Mouse (Mus musculus) heart, adult 2 months (tissue): ENCODE measurements around the gene Hdac9. TPM values are rescaled to one million over a fixed set of nuclear protein-coding genes. Genes with fewer than 3 reads are reported as not detected.

ENCODE experiments used
- DNase-seq, 2 experiments: peaks; one replicate each; pipeline ENCODE4 v3.0.0; 2021
- H3K27ac ChIP-seq: fragments of 200-600 bp; 2 replicates; pipeline ENCODE4 v1.8.1; 2022
- H3K27me3 ChIP-seq: fragments of 200-500 bp; 2 replicates; pipeline ENCODE4 v1.6.1; 2012; ENCODE audit warnings: mild to moderate bottlenecking, low read length, inconsistent platforms, mixed read lengths; ENCODE audit not compliant: control insufficient read depth, insufficient read depth
- H3K36me3 ChIP-seq: fragments of 200-500 bp; 2 replicates; pipeline ENCODE4 v1.6.1; 2012; ENCODE audit warnings: low read length, inconsistent platforms; ENCODE audit not compliant: control insufficient read depth, insufficient read depth
- H3K4me1 ChIP-seq: fragments of 200-500 bp; 2 replicates; pipeline ENCODE4 v1.6.1; 2011; ENCODE audit warnings: low read length; ENCODE audit not compliant: control insufficient read depth, insufficient read depth
- H3K4me3 ChIP-seq: fragments of 200-600 bp; 2 replicates; pipeline ENCODE4 v1.8.1; 2022
- H3K79me2 ChIP-seq: fragments of 200-500 bp; replicated peaks from 2 replicates; pipeline ENCODE4 v1.6.1; 2012; ENCODE audit warnings: mild to moderate bottlenecking, inconsistent platforms, low read length, moderate library complexity, mixed read lengths; ENCODE audit not compliant: control insufficient read depth, insufficient read depth
- H3K9ac ChIP-seq: fragments of 200-500 bp; 2 replicates; pipeline ENCODE4 v1.6.1; 2012; ENCODE audit warnings: low read depth, mild to moderate bottlenecking, control low read depth, inconsistent platforms, low read length, mixed read lengths
- CTCF ChIP-seq: fragments of 200-600 bp; IDR thresholded peaks from 2 replicates; pipeline ENCODE4 v1.8.1; 2022; ENCODE audit warnings: antibody characterized with exemption, mild to moderate bottlenecking, moderate library complexity
- EP300 ChIP-seq: fragments of 200-500 bp; IDR thresholded peaks from 2 replicates; pipeline ENCODE4 v1.6.1; 2011; ENCODE audit warnings: low read depth, low read length, control low read depth; ENCODE audit not compliant: insufficient read depth
- POLR2A ChIP-seq: fragments of 200-500 bp; IDR thresholded peaks from 2 replicates; pipeline ENCODE4 v1.6.1; 2011; ENCODE audit warnings: mild to moderate bottlenecking, low read depth, low read length, control low read depth; ENCODE audit not compliant: insufficient read depth
- WGBS: fragments of 180-500 bp; shearing (Covaris S2); methylation state at CpG from one replicate; pipeline ENCODE4 v1.1.7; 2018; 5-methylcytosine and 5-hydroxymethylcytosine counted together
- intact Hi-C: fragments of 180-260 bp; cut with DNase I; formaldehyde crosslinking; loops from one replicate; pipeline ENCODE4 v1.15.1; 2025
- polyA plus RNA-seq: library from polyadenylated mRNA; depleted of rRNA; stranded (reverse); fragments of >200 nt; gene quantifications from 2 replicates; pipeline ENCODE4 v1.2.3, GENCODE M21; 2012
- total RNA-seq, 2 experiments: library from RNA; stranded (reverse); gene quantifications; 2 replicates each; pipeline ENCODE4 v1.2.3; 2021

Gene Hdac9
- total and polyA plus RNA-seq, 3 experiments, result 10.8 to 19.9 (median 18.8) TPM

GRCm38 (mm10) chr12:34791213-34792112 lies 125.4 kb downstream of the Hdac9 start:
- Histone ChIP-seq H3K4me3 (no peak overlapping the region), H3K36me3 (peaks cover 3% of the 10 kb centered on the region), H3K9ac (no peak overlapping the region), H3K27ac (no peak overlapping the region), H3K27me3 (no peaks in the 10 kb centered on the region), H3K79me2 (no peaks in the 10 kb centered on the region), H3K4me1 (no peaks in the 10 kb centered on the region; the same call in none of the 2 replicates)
- TF ChIP-seq EP300 (no peak), CTCF (no peak), POLR2A (no peak)
- no peak for DNase-seq
- WGBS, result 91% methylated on average over 10 of the region's 10 CpGs
- intact Hi-C loops, result no loop called here

GRCm38 (mm10) chr12:34789031-34789982 lies 127.6 kb downstream of the Hdac9 start:
- Histone ChIP-seq H3K79me2 (no peaks in the 10 kb centered on the region), H3K36me3 (no peaks in the 10 kb centered on the region), H3K4me3 (no peak overlapping the region), H3K4me1 (peaks cover 2% of the 10 kb centered on the region), H3K9ac (no peak overlapping the region), H3K27ac (no peak overlapping the region), H3K27me3 (no peaks in the 10 kb centered on the region)
- DNase-seq, result peak in 1 of 2 experiments; percentile 10
- 76% methylated on average over 10 of the region's 10 CpGs for WGBS
- intact Hi-C loops, result no loop called here
- TF ChIP-seq EP300, result no peak
- TF ChIP-seq POLR2A, result no peak

GRCm38 (mm10) chr12:34787380-34787779 lies 129.5 kb downstream of the Hdac9 start:
- no peak for TF ChIP-seq EP300
- TF ChIP-seq CTCF, result no peak
- TF ChIP-seq POLR2A, result no peak
- H3K27me3 ChIP-seq, result no peaks in the 10 kb centered on the region

GRCm38 (mm10) chr12:34783574-34783973 lies 133.3 kb downstream of the Hdac9 start:
- H3K79me2 ChIP-seq, result no peaks in the 10 kb centered on the region
- intact Hi-C loops, result no loop called here
- H3K27ac ChIP-seq, result no peak overlapping the region
- 62% methylated on average over 6 of the region's 6 CpGs for WGBS
- peaks cover 4% of the 10 kb centered on the region for H3K4me1 ChIP-seq
- H3K4me3 ChIP-seq, result no peak overlapping the region
- DNase-seq, result peak in 1 of 2 experiments; percentile 22
- H3K27me3 ChIP-seq, result no peaks in the 10 kb centered on the region
- TF ChIP-seq CTCF, result no peak
- no peak for TF ChIP-seq EP300
- TF ChIP-seq POLR2A, result no peak
- H3K9ac ChIP-seq, result no peak overlapping the region
- H3K36me3 ChIP-seq, result no peaks in the 10 kb centered on the region; the same call in 1 of the 2 replicates

More at GRCm38 (mm10) chr12:34787380-34787779, 129.5 kb downstream of the Hdac9 start:
- no peaks in the 10 kb centered on the region; the same call in 1 of the 2 replicates for H3K36me3 ChIP-seq
- H3K4me1 ChIP-seq, result peaks cover 4% of the 10 kb centered on the region
- intact Hi-C loops, result no loop called here
- H3K27ac ChIP-seq, result no peak overlapping the region
- no peaks in the 10 kb centered on the region for H3K79me2 ChIP-seq
- no peak overlapping the region for H3K9ac ChIP-seq
- no peak overlapping the region for H3K4me3 ChIP-seq
- DNase-seq, result no peak

- Histone ChIP-seq H3K4me3 (no peak overlapping the region), H3K4me1 (peaks cover 3% of the 10 kb centered on the region), H3K27ac (no peak overlapping the region), H3K79me2 (no peaks in the 10 kb centered on the region), H3K9ac (no peak overlapping the region), H3K27me3 (no peaks in the 10 kb centered on the region), H3K36me3 (no peaks in the 10 kb centered on the region; the same call in 1 of the 2 replicates)
- 79% methylated on average over 6 of the region's 6 CpGs for WGBS
- DNase-seq, result no peak
- TF ChIP-seq POLR2A (no peak), CTCF (no peak), EP300 (no peak)
- intact Hi-C loops, result no loop called here
These were observed 137.4 kb downstream of the Hdac9 start for GRCm38 (mm10) chr12:34779368-34779957.
